Mouse (Mus musculus): ENCODE measurements around the gene Zfp365. TPM values are rescaled to one million over a fixed set of nuclear protein-coding genes. Genes with fewer than 3 reads are reported as not detected.

The Zfp365 gene
- polyA plus RNA-seq, 1 experiment, result 0.57 TPM

- TF ChIP-seq CTCF (IDR thresholded peaks at IDR 0.05; ENCODE audit: control insufficient read depth, insufficient read depth, low read length), result no peak
- no peak for TF ChIP-seq POLR2A (IDR thresholded peaks at IDR 0.05; ENCODE audit: borderline replicate concordance, control insufficient read depth, low read depth, low read length)
- WGBS, result 82% methylated on average over 14 of the region's 14 CpGs
- no peak overlapping the region for H3K4me3 ChIP-seq (replicated peaks; ENCODE audit: control insufficient read depth, low read depth, low read length)
- H3K27ac ChIP-seq (ENCODE audit: control insufficient read depth, insufficient read depth, low read depth, low read length, poor library complexity), result no peak overlapping the region
- no peaks in the 10 kb centered on the region for H3K4me1 ChIP-seq (ENCODE audit: control insufficient read depth, insufficient read depth, low read length)
Observed at GRCm38 (mm10) chr10:67856791-67857560, 55.5 kb downstream of the Zfp365 start.

- 71% methylated on average over 5 of the region's 5 CpGs for WGBS
- TF ChIP-seq POLR2A (IDR thresholded peaks at IDR 0.05; ENCODE audit: borderline replicate concordance, control insufficient read depth, low read depth, low read length) (no peak), CTCF (IDR thresholded peaks at IDR 0.05; ENCODE audit: control insufficient read depth, insufficient read depth, low read length) (no peak)
- H3K4me3 ChIP-seq (replicated peaks; ENCODE audit: control insufficient read depth, low read depth, low read length), result no peak overlapping the region
- H3K27ac ChIP-seq (ENCODE audit: control insufficient read depth, insufficient read depth, low read depth, low read length, poor library complexity), result no peak overlapping the region
- H3K4me1 ChIP-seq (ENCODE audit: control insufficient read depth, insufficient read depth, low read length), result no peaks in the 10 kb centered on the region
Observed at GRCm38 (mm10) chr10:67855760-67856159, 56.7 kb downstream of the Zfp365 start.

- H3K4me3 ChIP-seq (replicated peaks; ENCODE audit: control insufficient read depth, low read depth, low read length), result no peak overlapping the region
- TF ChIP-seq CTCF (IDR thresholded peaks at IDR 0.05; ENCODE audit: control insufficient read depth, insufficient read depth, low read length), result no peak
- TF ChIP-seq POLR2A (IDR thresholded peaks at IDR 0.05; ENCODE audit: borderline replicate concordance, control insufficient read depth, low read depth, low read length), result no peak
- 37% methylated on average over 6 of the region's 6 CpGs for WGBS
- H3K4me1 ChIP-seq (ENCODE audit: control insufficient read depth, insufficient read depth, low read length), result no peaks in the 10 kb centered on the region
- no peak overlapping the region for H3K27ac ChIP-seq (ENCODE audit: control insufficient read depth, insufficient read depth, low read depth, low read length, poor library complexity)
Observed at GRCm38 (mm10) chr10:67852411-67852810, 60.1 kb downstream of the Zfp365 start.

- TF ChIP-seq POLR2A (IDR thresholded peaks at IDR 0.05; ENCODE audit: borderline replicate concordance, control insufficient read depth, low read depth, low read length) (no peak), CTCF (IDR thresholded peaks at IDR 0.05; ENCODE audit: control insufficient read depth, insufficient read depth, low read length) (no peak)
- Histone ChIP-seq H3K27ac (ENCODE audit: control insufficient read depth, insufficient read depth, low read depth, low read length, poor library complexity) (no peak overlapping the region), H3K4me3 (replicated peaks; ENCODE audit: control insufficient read depth, low read depth, low read length) (no peak overlapping the region), H3K4me1 (ENCODE audit: control insufficient read depth, insufficient read depth, low read length) (no peaks in the 10 kb centered on the region)
- WGBS, result 78% methylated on average over 6 of the region's 6 CpGs
Observed at GRCm38 (mm10) chr10:67851079-67851478, 61.4 kb downstream of the Zfp365 start.

- 79% methylated on average over 14 of the region's 14 CpGs for WGBS
- TF ChIP-seq POLR2A (IDR thresholded peaks at IDR 0.05; ENCODE audit: borderline replicate concordance, control insufficient read depth, low read depth, low read length), result no peak
- no peak for TF ChIP-seq CTCF (IDR thresholded peaks at IDR 0.05; ENCODE audit: control insufficient read depth, insufficient read depth, low read length)
- Histone ChIP-seq H3K4me3 (replicated peaks; ENCODE audit: control insufficient read depth, low read depth, low read length) (no peak overlapping the region), H3K27ac (ENCODE audit: control insufficient read depth, insufficient read depth, low read depth, low read length, poor library complexity) (no peak overlapping the region), H3K4me1 (ENCODE audit: control insufficient read depth, insufficient read depth, low read length) (peaks cover 3% of the 10 kb centered on the region)
Observed at GRCm38 (mm10) chr10:67846016-67846650, 66.3 kb downstream of the Zfp365 start.

- Histone ChIP-seq H3K4me3 (replicated peaks; ENCODE audit: control insufficient read depth, low read depth, low read length) (no peak overlapping the region), H3K27ac (ENCODE audit: control insufficient read depth, insufficient read depth, low read depth, low read length, poor library complexity) (no peak overlapping the region), H3K4me1 (ENCODE audit: control insufficient read depth, insufficient read depth, low read length) (peaks cover 5% of the 10 kb centered on the region)
- 61% methylated on average over 10 of the region's 10 CpGs for WGBS
- TF ChIP-seq CTCF (IDR thresholded peaks at IDR 0.05; ENCODE audit: control insufficient read depth, insufficient read depth, low read length), result no peak
- TF ChIP-seq POLR2A (IDR thresholded peaks at IDR 0.05; ENCODE audit: borderline replicate concordance, control insufficient read depth, low read depth, low read length), result no peak
Observed at GRCm38 (mm10) chr10:67841596-67841995, 70.9 kb downstream of the Zfp365 start.

GRCm38 (mm10) chr10:67840735-67841134 is 71.7 kb downstream of the Zfp365 start:
- WGBS, result 38% methylated on average over 4 of the region's 4 CpGs
- TF ChIP-seq POLR2A (IDR thresholded peaks at IDR 0.05; ENCODE audit: borderline replicate concordance, control insufficient read depth, low read depth, low read length) (no peak), CTCF (IDR thresholded peaks at IDR 0.05; ENCODE audit: control insufficient read depth, insufficient read depth, low read length) (no peak)
- peaks cover 5% of the 10 kb centered on the region for H3K4me1 ChIP-seq (ENCODE audit: control insufficient read depth, insufficient read depth, low read length)
- no peak overlapping the region for H3K4me3 ChIP-seq (replicated peaks; ENCODE audit: control insufficient read depth, low read depth, low read length)
- no peak overlapping the region for H3K27ac ChIP-seq (ENCODE audit: control insufficient read depth, insufficient read depth, low read depth, low read length, poor library complexity)

- peaks cover 5% of the 10 kb centered on the region for H3K4me1 ChIP-seq (ENCODE audit: control insufficient read depth, insufficient read depth, low read length)
- 51% methylated on average over 3 of the region's 3 CpGs for WGBS
- H3K27ac ChIP-seq (ENCODE audit: control insufficient read depth, insufficient read depth, low read depth, low read length, poor library complexity), result no peak overlapping the region
- no peak overlapping the region for H3K4me3 ChIP-seq (replicated peaks; ENCODE audit: control insufficient read depth, low read depth, low read length)
- TF ChIP-seq CTCF (IDR thresholded peaks at IDR 0.05; ENCODE audit: control insufficient read depth, insufficient read depth, low read length) (no peak), POLR2A (IDR thresholded peaks at IDR 0.05; ENCODE audit: borderline replicate concordance, control insufficient read depth, low read depth, low read length) (no peak)
Observed at GRCm38 (mm10) chr10:67839156-67839555, 73.3 kb downstream of the Zfp365 start.

Data from bone marrow, adult 2 months (tissue).